Mouse (Mus musculus): ENCODE results near the gene Tmem208. TPM values are rescaled to one million over a fixed set of nuclear protein-coding genes. Genes with fewer than 3 reads are reported as not detected.

Gene Tmem208
- polyA plus RNA-seq, 1 experiment from 2014 or later = 105 TPM

DNA sequence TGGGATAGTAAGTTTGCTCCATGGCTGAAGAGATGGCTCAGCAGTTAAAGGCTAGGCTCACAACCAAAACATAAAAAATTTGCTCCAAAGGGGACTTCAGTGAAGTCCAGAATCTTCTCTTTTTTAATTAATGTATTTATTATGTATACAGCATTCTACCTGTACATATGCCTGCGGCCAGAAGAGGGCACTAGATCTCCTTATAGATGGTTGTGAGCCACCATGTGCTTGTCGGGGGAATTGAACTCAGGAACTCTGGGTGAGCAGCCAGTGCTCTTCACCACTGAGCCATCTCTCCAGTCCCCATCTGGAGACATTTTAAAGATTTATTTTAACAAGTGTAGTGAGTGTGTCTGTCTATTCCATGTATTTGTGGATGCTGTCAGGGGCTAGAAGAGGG is 41.0 kb downstream of the Tmem208 start:
- WGBS = 67% methylated on average over 2 of the region's 2 CpGs

GRCm38 (mm10) chr8:105372473-105372872 is 46.3 kb downstream of the Tmem208 start:
- 69% methylated on average over 9 of the region's 9 CpGs for WGBS
- Histone ChIP-seq H3K4me2 (replicated peaks; ENCODE audit: low read depth) (no peak overlapping the region), H3K4me3 (ENCODE audit: low read depth, low read length) (no peak overlapping the region), H3K36me3 (ENCODE audit: control insufficient read depth, insufficient read depth, low read length) (no peaks in the 10 kb centered on the region), H3K4me1 (replicated peaks; ENCODE audit: control insufficient read depth, insufficient read depth) (no peaks in the 10 kb centered on the region), H3K9ac (ENCODE audit: low read length) (no peak overlapping the region), H3K27me3 (ENCODE audit: control insufficient read depth, insufficient read depth, low read length) (no peaks in the 10 kb centered on the region), H3K27ac (replicated peaks) (no peak overlapping the region), H3K9me3 (ENCODE audit: control insufficient read depth, low read length) (no peaks in the 10 kb centered on the region)
- TF ChIP-seq CTCF (IDR thresholded peaks at IDR 0.05; ENCODE audit: low read depth) (no peak), EP300 (optimal IDR thresholded peaks at IDR 0.05) (no peak)
- no peak for ATAC-seq (ENCODE audit: low FRiP score, low TSS enrichment)
- no peak for DNase-seq (ENCODE audit: low spot score)

More for the DNA sequence above, 41.0 kb downstream of the Tmem208 start:
- ATAC-seq (ENCODE audit: low FRiP score, low TSS enrichment) (no peak), DNase-seq (ENCODE audit: low spot score) (no peak)
- Histone ChIP-seq H3K4me2 (replicated peaks; ENCODE audit: low read depth) (no peak overlapping the region), H3K36me3 (ENCODE audit: control insufficient read depth, insufficient read depth, low read length) (no peaks in the 10 kb centered on the region), H3K9ac (ENCODE audit: low read length) (no peak overlapping the region), H3K27me3 (ENCODE audit: control insufficient read depth, insufficient read depth, low read length) (no peaks in the 10 kb centered on the region), H3K4me3 (ENCODE audit: low read depth, low read length) (no peak overlapping the region), H3K9me3 (ENCODE audit: control insufficient read depth, low read length) (no peaks in the 10 kb centered on the region), H3K27ac (replicated peaks) (no peak overlapping the region), H3K4me1 (replicated peaks; ENCODE audit: control insufficient read depth, insufficient read depth) (no peaks in the 10 kb centered on the region)
- TF ChIP-seq EP300 (optimal IDR thresholded peaks at IDR 0.05) (no peak), CTCF (IDR thresholded peaks at IDR 0.05; ENCODE audit: low read depth) (peak; percentile 65)

- no peak within 1 kb of the TSS for H3K4me2 ChIP-seq (replicated peaks; ENCODE audit: low read depth)
Measured at GRCm38 (mm10) chr8:105373032-105373431, 46.9 kb downstream of the Tmem208 start, which contains the start of gene Plekhg4. Gene Plekhg4, plus strand, starts transcription at chr8:105373274.

GRCm38 (mm10) chr8:105374513-105374966 is 48.4 kb downstream of the Tmem208 start:
- H3K27ac ChIP-seq (replicated peaks) = no peak overlapping the region
- no peaks in the 10 kb centered on the region for H3K36me3 ChIP-seq (ENCODE audit: control insufficient read depth, insufficient read depth, low read length)
- peak overlapping the region; percentile 42 for H3K4me2 ChIP-seq (replicated peaks; ENCODE audit: low read depth)
- DNase-seq (ENCODE audit: low spot score) = peak; percentile 63
- ATAC-seq (ENCODE audit: low FRiP score, low TSS enrichment) = peak; percentile 65
- no peaks in the 10 kb centered on the region for H3K9me3 ChIP-seq (ENCODE audit: control insufficient read depth, low read length)
- no peaks in the 10 kb centered on the region for H3K4me1 ChIP-seq (replicated peaks; ENCODE audit: control insufficient read depth, insufficient read depth)
- 0 out of 2 replicates have a peak overlapping the region, but pooled peaks have one; percentile 10 for H3K4me3 ChIP-seq (ENCODE audit: low read depth, low read length)
- WGBS = 35% methylated on average over 33 of the region's 33 CpGs
- peak; percentile 79 for TF ChIP-seq CTCF (IDR thresholded peaks at IDR 0.05; ENCODE audit: low read depth)
- TF ChIP-seq EP300 (optimal IDR thresholded peaks at IDR 0.05) = no peak
- H3K9ac ChIP-seq (ENCODE audit: low read length) = 0 out of 2 replicates have a peak overlapping the region, but pooled peaks have one; percentile 18
- H3K27me3 ChIP-seq (ENCODE audit: control insufficient read depth, insufficient read depth, low read length) = no peaks in the 10 kb centered on the region

More at GRCm38 (mm10) chr8:105373032-105373431, 46.9 kb downstream of the Tmem208 start, which contains the start of gene Plekhg4:
- Histone ChIP-seq H3K27me3 (ENCODE audit: control insufficient read depth, insufficient read depth, low read length) (no peaks in the 10 kb centered on the region), H3K9ac (ENCODE audit: low read length) (no peak within 1 kb of the TSS), H3K36me3 (ENCODE audit: control insufficient read depth, insufficient read depth, low read length) (no peaks in the 10 kb centered on the region), H3K27ac (replicated peaks) (no peak within 1 kb of the TSS), H3K4me3 (ENCODE audit: low read depth, low read length) (no peak within 1 kb of the TSS), H3K9me3 (ENCODE audit: control insufficient read depth, low read length) (no peaks in the 10 kb centered on the region), H3K4me1 (replicated peaks; ENCODE audit: control insufficient read depth, insufficient read depth) (no peaks in the 10 kb centered on the region)
- WGBS = 53% methylated on average over 2 of the region's 2 CpGs
- ATAC-seq (ENCODE audit: low FRiP score, low TSS enrichment) = no peak
- DNase-seq (ENCODE audit: low spot score) = no peak
- TF ChIP-seq EP300 (optimal IDR thresholded peaks at IDR 0.05) (no peak), CTCF (IDR thresholded peaks at IDR 0.05; ENCODE audit: low read depth) (no peak)

GRCm38 (mm10) chr8:105378673-105379072 is 52.5 kb downstream of the Tmem208 start:
- peak; percentile 30 for ATAC-seq (ENCODE audit: low FRiP score, low TSS enrichment)
- Histone ChIP-seq H3K27ac (replicated peaks) (no peak overlapping the region), H3K4me2 (replicated peaks; ENCODE audit: low read depth) (no peak overlapping the region)

GRCm38 (mm10) chr8:105380308-105380707 is 54.2 kb downstream of the Tmem208 start:
- WGBS = 75% methylated on average over 12 of the region's 12 CpGs
- ATAC-seq (ENCODE audit: low FRiP score, low TSS enrichment) = no peak
- Histone ChIP-seq H3K4me2 (replicated peaks; ENCODE audit: low read depth) (no peak overlapping the region), H3K9ac (ENCODE audit: low read length) (no peak overlapping the region), H3K9me3 (ENCODE audit: control insufficient read depth, low read length) (no peaks in the 10 kb centered on the region), H3K36me3 (ENCODE audit: control insufficient read depth, insufficient read depth, low read length) (no peaks in the 10 kb centered on the region), H3K27me3 (ENCODE audit: control insufficient read depth, insufficient read depth, low read length) (no peaks in the 10 kb centered on the region), H3K27ac (replicated peaks) (no peak overlapping the region), H3K4me3 (ENCODE audit: low read depth, low read length) (no peak overlapping the region), H3K4me1 (replicated peaks; ENCODE audit: control insufficient read depth, insufficient read depth) (no peaks in the 10 kb centered on the region)
- DNase-seq (ENCODE audit: low spot score) = no peak
- TF ChIP-seq EP300 (optimal IDR thresholded peaks at IDR 0.05) (no peak), CTCF (IDR thresholded peaks at IDR 0.05; ENCODE audit: low read depth) (no peak)

More at GRCm38 (mm10) chr8:105378673-105379072, 52.5 kb downstream of the Tmem208 start:
- peak; percentile 84 for DNase-seq (ENCODE audit: low spot score)
- Histone ChIP-seq H3K4me1 (replicated peaks; ENCODE audit: control insufficient read depth, insufficient read depth) (no peaks in the 10 kb centered on the region), H3K9me3 (ENCODE audit: control insufficient read depth, low read length) (no peaks in the 10 kb centered on the region), H3K4me3 (ENCODE audit: low read depth, low read length) (no peak overlapping the region), H3K27me3 (ENCODE audit: control insufficient read depth, insufficient read depth, low read length) (no peaks in the 10 kb centered on the region), H3K9ac (ENCODE audit: low read length) (no peak overlapping the region), H3K36me3 (ENCODE audit: control insufficient read depth, insufficient read depth, low read length) (no peaks in the 10 kb centered on the region)
- WGBS = 39% methylated on average over 19 of the region's 19 CpGs
- TF ChIP-seq CTCF (IDR thresholded peaks at IDR 0.05; ENCODE audit: low read depth) (no peak), EP300 (optimal IDR thresholded peaks at IDR 0.05) (no peak)

Data from stomach, postnatal 0 days (tissue).